Mouse (Mus musculus): ENCODE data around the gene Kcnc2. TPM values are rescaled to one million over a fixed set of nuclear protein-coding genes. Genes with fewer than 3 reads are reported as not detected.
A peak's percentile ranks its signal among the peaks of the same experiment; 100 is the strongest.
"Not testable (repeated sequence)": the region's sequence is repeated elsewhere in the genome, so short reads cannot be mapped to it uniquely, and the experiment has no call there.

Kcnc2 gene
- 5.9 and 6.0 TPM in 2 replicates for polyA plus RNA-seq (2015; fragmentation: Nextera tagmentation; extraction: Ambion mirVana)

GRCm38 (mm10) chr10:112270887-112271802 lies at the start of gene Kcnc2:
TSS of gene Kcnc2 (plus strand) at chr10:112271121.
- peak within 1 kb of the TSS; percentile 21; the same call in 1 of the 2 replicates for H3K27ac ChIP-seq (replicated peaks)
- 2% methylated on average over 20 of the region's 20 CpGs for WGBS

DNA sequence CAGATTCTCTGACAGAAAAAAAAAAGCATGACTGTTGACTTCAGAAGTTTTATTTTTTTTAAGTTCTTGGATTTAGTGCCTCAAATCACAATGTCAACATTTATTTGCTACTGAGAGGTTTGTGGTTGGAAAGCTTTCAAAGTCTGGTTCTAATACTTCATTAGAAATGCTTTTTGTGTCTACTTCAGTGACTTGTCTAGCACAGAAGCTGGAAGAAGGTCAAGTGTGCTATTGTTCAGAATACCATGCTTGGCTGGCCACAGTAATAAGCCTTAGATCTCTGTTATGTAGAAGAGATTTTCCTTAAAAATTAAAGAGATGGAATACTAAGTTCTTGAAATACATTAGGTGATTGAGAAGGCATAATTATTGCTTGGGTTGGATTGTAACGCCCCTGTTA lies 43.8 kb upstream of the Kcnc2 start:
- Histone ChIP-seq H3K4me2 (replicated peaks) (no peak overlapping the region), H3K9me3 (no peaks in the 10 kb centered on the region), H3K4me3 (no peak overlapping the region), H3K36me3 (no peaks in the 10 kb centered on the region), H3K27me3 (no peaks in the 10 kb centered on the region), H3K9ac (replicated peaks) (no peak overlapping the region), H3K4me1 (no peaks in the 10 kb centered on the region), H3K27ac (replicated peaks) (no peak overlapping the region)
- WGBS = 49% methylated on average over 1 of the region's 1 CpGs
- ATAC-seq (replicated peaks) = no peak

More at GRCm38 (mm10) chr10:112270887-112271802, at the start of gene Kcnc2:
- peak within 1 kb of the TSS; percentile 60 for H3K4me3 ChIP-seq
- peak; percentile 63 for ATAC-seq (replicated peaks)
- H3K9ac ChIP-seq (replicated peaks) = peak within 1 kb of the TSS; percentile 65
- H3K27me3 ChIP-seq = peaks cover 10% of the 10 kb centered on the region; the same call in 1 of the 2 replicates
- H3K9me3 ChIP-seq = no peaks in the 10 kb centered on the region
- H3K36me3 ChIP-seq = no peaks in the 10 kb centered on the region
- H3K4me1 ChIP-seq = peaks cover 18% of the 10 kb centered on the region
- peak within 1 kb of the TSS; percentile 98 for H3K4me2 ChIP-seq (replicated peaks)

DNA sequence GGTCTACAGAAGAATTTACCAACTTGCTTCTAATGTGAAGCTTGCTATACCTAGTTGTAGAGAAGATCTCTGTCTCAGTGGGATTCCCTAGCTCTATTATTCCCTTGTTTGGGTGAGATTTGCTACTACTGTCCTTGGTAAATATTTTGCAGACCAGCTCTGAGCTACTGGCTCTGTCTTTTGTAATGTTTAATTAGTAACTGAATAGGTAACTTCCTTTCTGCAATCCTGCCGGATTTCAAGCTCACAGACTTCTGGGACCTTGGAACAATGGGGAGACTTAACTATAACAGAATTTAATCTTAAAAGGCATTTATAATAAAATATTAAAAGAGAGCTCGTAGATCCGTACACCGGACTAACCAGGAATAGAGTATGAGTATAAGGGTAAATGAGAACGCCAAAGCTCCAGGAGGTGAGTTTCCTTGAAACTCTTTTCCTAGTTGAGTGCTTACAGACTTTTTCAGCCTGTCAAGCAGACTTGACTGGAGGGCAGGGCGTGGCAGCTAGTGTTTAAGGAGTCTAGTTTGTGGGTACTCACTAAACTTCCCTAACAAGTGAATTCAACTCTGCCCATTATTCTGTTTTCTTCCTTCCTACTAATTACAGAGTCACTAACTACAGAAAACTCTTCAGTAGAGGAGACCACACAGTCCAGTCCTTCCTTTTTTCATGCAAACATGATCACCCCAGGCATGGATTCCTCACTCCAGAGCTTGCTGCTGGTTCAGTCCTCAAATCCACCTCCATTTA lies 41.7 kb upstream of the Kcnc2 start:
- H3K9ac ChIP-seq (replicated peaks); H3K27ac ChIP-seq (replicated peaks); H3K4me1 ChIP-seq; H3K27me3 ChIP-seq; H3K9me3 ChIP-seq; ATAC-seq (replicated peaks); H3K36me3 ChIP-seq; H3K4me3 ChIP-seq; H3K4me2 ChIP-seq (replicated peaks): not testable (repeated sequence)
- 30% methylated on average over 6 of the region's 6 CpGs for WGBS

DNA sequence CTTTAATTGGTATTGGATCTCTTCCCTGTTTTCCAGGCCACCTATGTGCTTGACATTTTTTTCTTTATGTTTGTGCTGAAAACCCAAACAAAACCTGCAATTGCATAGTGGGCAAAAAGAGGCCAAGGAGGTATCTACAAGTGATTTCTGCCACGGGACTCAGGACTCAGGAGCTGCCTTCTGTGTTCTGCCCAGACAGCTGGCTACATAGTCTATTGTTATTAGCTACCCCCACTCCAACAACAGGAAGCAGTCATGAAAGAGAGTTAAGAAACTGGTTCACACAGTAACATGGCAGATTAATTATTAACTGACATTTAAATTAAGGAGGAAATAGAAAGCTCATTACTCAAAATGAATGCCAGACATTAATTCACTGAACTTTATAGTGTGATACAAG lies 38.2 kb upstream of the Kcnc2 start:
- not testable (repeated sequence) for H3K4me2 ChIP-seq (replicated peaks); H3K9me3 ChIP-seq; H3K4me1 ChIP-seq; H3K4me3 ChIP-seq; H3K9ac ChIP-seq (replicated peaks); H3K36me3 ChIP-seq; ATAC-seq (replicated peaks); H3K27me3 ChIP-seq; H3K27ac ChIP-seq (replicated peaks)
- WGBS = 0% methylated on average over 1 of the region's 1 CpGs

- H3K27me3 ChIP-seq; H3K4me1 ChIP-seq; H3K9me3 ChIP-seq; H3K36me3 ChIP-seq; H3K9ac ChIP-seq (replicated peaks); H3K4me3 ChIP-seq; H3K4me2 ChIP-seq (replicated peaks); H3K27ac ChIP-seq (replicated peaks): not testable (repeated sequence)
- peak; percentile 55; the same call in 1 of the 2 replicates for ATAC-seq (replicated peaks)
- 51% methylated on average over 5 of the region's 5 CpGs for WGBS
Measured at GRCm38 (mm10) chr10:112235396-112235940, 35.5 kb upstream of the Kcnc2 start.

GRCm38 (mm10) chr10:112248273-112248672 lies 22.6 kb upstream of the Kcnc2 start:
- no peaks in the 10 kb centered on the region for H3K36me3 ChIP-seq
- H3K27ac ChIP-seq (replicated peaks) = no peak overlapping the region
- no peak for ATAC-seq (replicated peaks)
- no peak overlapping the region for H3K4me2 ChIP-seq (replicated peaks)
- 84% methylated on average over 2 of the region's 2 CpGs for WGBS
- no peaks in the 10 kb centered on the region for H3K9me3 ChIP-seq
- H3K4me1 ChIP-seq = no peaks in the 10 kb centered on the region
- H3K4me3 ChIP-seq = no peak overlapping the region
- no peaks in the 10 kb centered on the region for H3K27me3 ChIP-seq
- no peak overlapping the region for H3K9ac ChIP-seq (replicated peaks)

- ATAC-seq (replicated peaks) = no peak
- H3K4me3 ChIP-seq = no peak overlapping the region
- no peaks in the 10 kb centered on the region for H3K36me3 ChIP-seq
- H3K27ac ChIP-seq (replicated peaks) = no peak overlapping the region
- H3K4me1 ChIP-seq = no peaks in the 10 kb centered on the region
- H3K9ac ChIP-seq (replicated peaks) = no peak overlapping the region
- 79% methylated on average over 3 of the region's 3 CpGs for WGBS
- H3K9me3 ChIP-seq = no peaks in the 10 kb centered on the region
- no peak overlapping the region for H3K4me2 ChIP-seq (replicated peaks)
- no peaks in the 10 kb centered on the region for H3K27me3 ChIP-seq
Measured at GRCm38 (mm10) chr10:112263467-112263866, 7.5 kb upstream of the Kcnc2 start.

DNA sequence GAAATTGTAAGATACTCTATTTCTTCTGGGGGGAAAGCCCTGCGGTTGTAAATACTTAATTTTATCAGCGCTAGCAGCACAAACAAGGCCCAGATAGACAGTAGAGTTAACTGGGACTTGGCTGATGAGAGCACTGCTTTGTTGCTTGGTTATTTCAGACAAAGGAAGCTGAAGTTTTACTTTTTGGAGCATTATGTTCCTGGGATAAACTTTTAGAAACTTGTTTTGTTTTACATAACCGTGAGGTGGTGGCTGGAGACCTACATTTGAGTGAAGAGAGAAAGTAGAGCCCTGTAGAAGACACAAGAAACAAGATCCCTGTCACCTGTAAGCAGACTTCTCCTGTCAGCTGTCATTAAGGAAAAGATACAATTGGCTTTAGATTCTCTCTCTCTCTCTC lies 1.4 kb upstream of the Kcnc2 start:
- no peak for ATAC-seq (replicated peaks)
- peak overlapping the region; percentile 98 for H3K4me2 ChIP-seq (replicated peaks)
- H3K4me1 ChIP-seq = peaks cover 18% of the 10 kb centered on the region
- H3K9ac ChIP-seq (replicated peaks) = no peak overlapping the region
- WGBS = 67% methylated on average over 3 of the region's 3 CpGs
- no peaks in the 10 kb centered on the region for H3K9me3 ChIP-seq
- H3K27me3 ChIP-seq = peaks cover 10% of the 10 kb centered on the region; the same call in 1 of the 2 replicates
- H3K36me3 ChIP-seq = no peaks in the 10 kb centered on the region
- H3K4me3 ChIP-seq = peak overlapping the region; percentile 60
- no peak overlapping the region for H3K27ac ChIP-seq (replicated peaks)

DNA sequence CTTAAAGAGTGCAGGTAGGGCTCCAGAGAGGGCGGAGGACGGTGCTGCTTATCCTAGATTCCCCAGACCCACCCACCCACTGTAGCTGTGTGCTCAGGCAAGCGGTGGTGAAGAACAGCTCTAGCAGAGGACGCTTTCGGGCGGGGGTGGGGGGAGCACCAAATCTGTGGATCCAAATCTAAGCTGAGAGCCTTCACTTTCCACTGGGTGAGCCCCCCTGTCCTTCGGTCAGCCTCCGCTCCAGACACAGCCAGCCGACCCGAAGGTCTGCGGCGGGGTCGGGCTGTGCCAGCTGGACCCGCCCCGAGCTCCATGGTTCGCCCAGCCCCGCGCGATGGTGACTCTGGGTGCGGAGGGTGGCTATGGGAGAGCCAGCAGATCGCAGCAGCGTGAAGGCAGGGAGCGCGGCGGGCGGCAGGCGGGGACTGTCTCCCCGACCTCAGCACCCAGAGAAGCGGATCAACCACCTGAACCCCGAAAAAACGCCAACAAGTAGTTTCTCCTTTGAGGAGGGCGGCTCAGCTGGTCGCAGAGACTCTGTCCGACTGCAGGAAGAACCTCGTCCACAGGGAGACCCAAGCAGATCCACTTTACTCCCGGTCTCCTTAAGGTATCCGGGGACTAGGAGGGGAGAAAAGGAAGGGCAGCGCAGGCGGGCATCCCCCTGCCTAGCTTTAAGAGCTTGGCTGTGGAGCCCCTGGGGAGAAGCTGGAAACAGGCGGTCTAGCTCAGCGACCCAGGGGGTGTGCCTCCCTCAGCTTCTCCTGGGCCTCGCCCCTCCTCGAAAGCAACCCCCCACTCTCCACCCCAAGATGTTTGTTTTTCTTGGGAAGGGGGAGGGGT lies 761 bp upstream of the Kcnc2 start:
- H3K27ac ChIP-seq (replicated peaks) = peak overlapping the region; percentile 21; the same call in 1 of the 2 replicates
- H3K36me3 ChIP-seq = no peaks in the 10 kb centered on the region
- H3K4me3 ChIP-seq = peak overlapping the region; percentile 60
- H3K9me3 ChIP-seq = no peaks in the 10 kb centered on the region
- WGBS = under 1% methylated on average over 43 of the region's 43 CpGs
- peaks cover 10% of the 10 kb centered on the region; the same call in 1 of the 2 replicates for H3K27me3 ChIP-seq
- peak overlapping the region; percentile 98 for H3K4me2 ChIP-seq (replicated peaks)
- H3K9ac ChIP-seq (replicated peaks) = peak overlapping the region; percentile 65
- peak; percentile 76 for ATAC-seq (replicated peaks)
- peaks cover 18% of the 10 kb centered on the region for H3K4me1 ChIP-seq

- Histone ChIP-seq H3K4me3 (peak overlapping the region; percentile 60), H3K9me3 (no peaks in the 10 kb centered on the region), H3K27me3 (peaks cover 10% of the 10 kb centered on the region; the same call in 1 of the 2 replicates), H3K4me1 (peaks cover 18% of the 10 kb centered on the region), H3K9ac (replicated peaks) (peak overlapping the region; percentile 65), H3K4me2 (replicated peaks) (peak overlapping the region; percentile 98), H3K27ac (replicated peaks) (no peak overlapping the region), H3K36me3 (no peaks in the 10 kb centered on the region)
- under 1% methylated on average over 36 of the region's 36 CpGs for WGBS
- peak; percentile 41 for ATAC-seq (replicated peaks)
Measured at GRCm38 (mm10) chr10:112271803-112272165, 863 bp downstream of the Kcnc2 start.

- no peaks in the 10 kb centered on the region for H3K9me3 ChIP-seq
- peaks cover 10% of the 10 kb centered on the region; the same call in 1 of the 2 replicates for H3K27me3 ChIP-seq
- peak overlapping the region; percentile 98 for H3K4me2 ChIP-seq (replicated peaks)
- H3K36me3 ChIP-seq = no peaks in the 10 kb centered on the region
- 14% methylated on average over 14 of the region's 14 CpGs for WGBS
- H3K4me1 ChIP-seq = peaks cover 18% of the 10 kb centered on the region
- no peak overlapping the region for H3K27ac ChIP-seq (replicated peaks)
- peak overlapping the region; percentile 65 for H3K9ac ChIP-seq (replicated peaks)
- peak overlapping the region; percentile 60 for H3K4me3 ChIP-seq
- no peak for ATAC-seq (replicated peaks)
Measured at GRCm38 (mm10) chr10:112272171-112272570, 1.2 kb downstream of the Kcnc2 start.
